Mouse (Mus musculus): ENCODE results near the gene Espnl.

Espnl gene

GRCm38 (mm10) chr1:91309366-91310085, 12.3 kb upstream of the Espnl start:
- in situ Hi-C loops (cut with MboI; ENCODE audit: low pct_unique_long_range_greater_than_20kb in 1 of 2, low sequenced_read_pairs in 2 of 2, unreplicated experiment in 1 of 2): no loop called here

- in situ Hi-C loops (cut with MboI; ENCODE audit: low pct_unique_long_range_greater_than_20kb in 1 of 2, low sequenced_read_pairs in 2 of 2, unreplicated experiment in 1 of 2): no loop called here
Observed at GRCm38 (mm10) chr1:91312273-91312672, 9.6 kb upstream of the Espnl start.

GRCm38 (mm10) chr1:91313251-91313650, 8.6 kb upstream of the Espnl start:
- in situ Hi-C loops (cut with MboI; ENCODE audit: low pct_unique_long_range_greater_than_20kb in 1 of 2, low sequenced_read_pairs in 2 of 2, unreplicated experiment in 1 of 2): no loop called here

GRCm38 (mm10) chr1:91317656-91318055, 4.2 kb upstream of the Espnl start:
- in situ Hi-C loops (cut with MboI; ENCODE audit: low pct_unique_long_range_greater_than_20kb in 1 of 2, low sequenced_read_pairs in 2 of 2, unreplicated experiment in 1 of 2): no loop called here

- in situ Hi-C loops (cut with MboI; ENCODE audit: low pct_unique_long_range_greater_than_20kb in 1 of 2, low sequenced_read_pairs in 2 of 2, unreplicated experiment in 1 of 2): no loop called here
Observed at GRCm38 (mm10) chr1:91324646-91325045, 2.8 kb downstream of the Espnl start.

GRCm38 (mm10) chr1:91325488-91326042, 3.7 kb downstream of the Espnl start:
- in situ Hi-C loops (cut with MboI; ENCODE audit: low pct_unique_long_range_greater_than_20kb in 1 of 2, low sequenced_read_pairs in 2 of 2, unreplicated experiment in 1 of 2): no loop called here

- in situ Hi-C loops (cut with MboI; ENCODE audit: low pct_unique_long_range_greater_than_20kb in 1 of 2, low sequenced_read_pairs in 2 of 2, unreplicated experiment in 1 of 2): no loop called here
Observed at GRCm38 (mm10) chr1:91332102-91332501, 10.2 kb downstream of the Espnl start.

- in situ Hi-C loops (cut with MboI; ENCODE audit: low pct_unique_long_range_greater_than_20kb in 1 of 2, low sequenced_read_pairs in 2 of 2, unreplicated experiment in 1 of 2): no loop called here
Observed at GRCm38 (mm10) chr1:91333582-91333981, 11.7 kb downstream of the Espnl start.

- in situ Hi-C loops (cut with MboI; ENCODE audit: low pct_unique_long_range_greater_than_20kb in 1 of 2, low sequenced_read_pairs in 2 of 2, unreplicated experiment in 1 of 2): no loop called here
Observed at GRCm38 (mm10) chr1:91337355-91337754, 15.5 kb downstream of the Espnl start.

- in situ Hi-C loops (cut with MboI; ENCODE audit: low pct_unique_long_range_greater_than_20kb in 1 of 2, low sequenced_read_pairs in 2 of 2, unreplicated experiment in 1 of 2): no loop called here
Observed at GRCm38 (mm10) chr1:91344001-91344400, 22.1 kb downstream of the Espnl start.

- in situ Hi-C loops (cut with MboI; ENCODE audit: low pct_unique_long_range_greater_than_20kb in 1 of 2, low sequenced_read_pairs in 2 of 2, unreplicated experiment in 1 of 2): no loop called here
Observed at GRCm38 (mm10) chr1:91344921-91345685, 23.2 kb downstream of the Espnl start.

GRCm38 (mm10) chr1:91346892-91347291, 25.0 kb downstream of the Espnl start:
- in situ Hi-C loops (cut with MboI; ENCODE audit: low pct_unique_long_range_greater_than_20kb in 1 of 2, low sequenced_read_pairs in 2 of 2, unreplicated experiment in 1 of 2): no loop called here

GRCm38 (mm10) chr1:91350841-91351240, 29.0 kb downstream of the Espnl start, which contains the start of gene Klhl30:
TSS of gene Klhl30 (plus strand) at chr1:91351016.
- in situ Hi-C loops (cut with MboI; ENCODE audit: low pct_unique_long_range_greater_than_20kb in 1 of 2, low sequenced_read_pairs in 2 of 2, unreplicated experiment in 1 of 2): no loop called here

- in situ Hi-C loops (cut with MboI; ENCODE audit: low pct_unique_long_range_greater_than_20kb in 1 of 2, low sequenced_read_pairs in 2 of 2, unreplicated experiment in 1 of 2): no loop called here
Observed at GRCm38 (mm10) chr1:91351249-91351648, 29.4 kb downstream of the Espnl start.

- in situ Hi-C loops (cut with MboI; ENCODE audit: low pct_unique_long_range_greater_than_20kb in 1 of 2, low sequenced_read_pairs in 2 of 2, unreplicated experiment in 1 of 2): no loop called here
Observed at GRCm38 (mm10) chr1:91352277-91352676, 30.4 kb downstream of the Espnl start.

- in situ Hi-C loops (cut with MboI; ENCODE audit: low pct_unique_long_range_greater_than_20kb in 1 of 2, low sequenced_read_pairs in 2 of 2, unreplicated experiment in 1 of 2): no loop called here
Observed at GRCm38 (mm10) chr1:91356105-91356504, 34.2 kb downstream of the Espnl start.

GRCm38 (mm10) chr1:91362113-91362512, 40.2 kb downstream of the Espnl start:
- in situ Hi-C loops (cut with MboI; ENCODE audit: low pct_unique_long_range_greater_than_20kb in 1 of 2, low sequenced_read_pairs in 2 of 2, unreplicated experiment in 1 of 2): no loop called here

- in situ Hi-C loops (cut with MboI; ENCODE audit: low pct_unique_long_range_greater_than_20kb in 1 of 2, low sequenced_read_pairs in 2 of 2, unreplicated experiment in 1 of 2): no loop called here
Observed at GRCm38 (mm10) chr1:91364822-91365644, 43.2 kb downstream of the Espnl start.

- in situ Hi-C loops (cut with MboI; ENCODE audit: low pct_unique_long_range_greater_than_20kb in 1 of 2, low sequenced_read_pairs in 2 of 2, unreplicated experiment in 1 of 2): no loop called here
Observed at GRCm38 (mm10) chr1:91365816-91366214, 43.9 kb downstream of the Espnl start.

Measured in mouse embryonic stem cell (cell line).